Mouse (Mus musculus): Measurements from ENCODE around the gene Mymx.

Mymx gene

GRCm38 (mm10) chr17:45601877-45602304 lies at the start of gene Mymx:
Gene Mymx (minus strand): TSS chr17:45602102.
- Histone ChIP-seq H3K36me3 (ENCODE audit: insufficient read depth, low read length) (peaks cover 24% of the 10 kb centered on the region), H3K4me3 (replicated peaks; ENCODE audit: low read length) (peak within 1 kb of the TSS; percentile 93), H3K4me1 (replicated peaks; ENCODE audit: low read depth, low read length) (peaks cover 83% of the 10 kb centered on the region), H3K9me3 (ENCODE audit: low read length) (no peaks in the 10 kb centered on the region), H3K27me3 (ENCODE audit: insufficient read depth, low read length) (no peaks in the 10 kb centered on the region)
- TF ChIP-seq CTCF (conservative IDR thresholded peaks at IDR 0.05; ENCODE audit: low read length) = no peak
- TF ChIP-seq POU5F1 (IDR thresholded peaks at IDR 0.05; ENCODE audit: borderline replicate concordance, low read length) = no peak
- no peak for TF ChIP-seq NANOG (IDR thresholded peaks at IDR 0.05; ENCODE audit: borderline replicate concordance, low read length)

GRCm38 (mm10) chr17:45644185-45644584 lies 42.3 kb upstream of the Mymx start:
- Histone ChIP-seq H3K9me3 (ENCODE audit: low read length) (peaks cover 2% of the 10 kb centered on the region; the same call in 1 of the 2 replicates), H3K4me3 (replicated peaks; ENCODE audit: low read length) (no peak overlapping the region), H3K4me1 (replicated peaks; ENCODE audit: low read depth, low read length) (peaks cover 16% of the 10 kb centered on the region), H3K36me3 (ENCODE audit: insufficient read depth, low read length) (no peaks in the 10 kb centered on the region), H3K27me3 (ENCODE audit: insufficient read depth, low read length) (no peaks in the 10 kb centered on the region)
- TF ChIP-seq NANOG (IDR thresholded peaks at IDR 0.05; ENCODE audit: borderline replicate concordance, low read length) (no peak), CTCF (conservative IDR thresholded peaks at IDR 0.05; ENCODE audit: low read length) (peak; percentile 35)

- Histone ChIP-seq H3K4me1 (replicated peaks; ENCODE audit: low read depth, low read length) (peaks cover 23% of the 10 kb centered on the region), H3K36me3 (ENCODE audit: insufficient read depth, low read length) (no peaks in the 10 kb centered on the region), H3K9me3 (ENCODE audit: low read length) (peaks cover 2% of the 10 kb centered on the region; the same call in 1 of the 2 replicates), H3K27me3 (ENCODE audit: insufficient read depth, low read length) (0 out of 2 replicates have a peak, but pooled peaks cover 3% of the 10 kb centered on the region), H3K4me3 (replicated peaks; ENCODE audit: low read length) (peak overlapping the region; percentile 69)
- peak; percentile 77 for TF ChIP-seq CTCF (conservative IDR thresholded peaks at IDR 0.05; ENCODE audit: low read length)
- TF ChIP-seq NANOG (IDR thresholded peaks at IDR 0.05; ENCODE audit: borderline replicate concordance, low read length) = no peak
- no peak for TF ChIP-seq POU5F1 (IDR thresholded peaks at IDR 0.05; ENCODE audit: borderline replicate concordance, low read length)
These were observed 40.8 kb upstream of the Mymx start for GRCm38 (mm10) chr17:45642701-45643100.

- Histone ChIP-seq H3K4me3 (replicated peaks; ENCODE audit: low read length) (peak overlapping the region; percentile 69; the same call in 1 of the 2 replicates), H3K9me3 (ENCODE audit: low read length) (peaks cover 2% of the 10 kb centered on the region; the same call in 1 of the 2 replicates), H3K27me3 (ENCODE audit: insufficient read depth, low read length) (0 out of 2 replicates have a peak, but pooled peaks cover 3% of the 10 kb centered on the region), H3K4me1 (replicated peaks; ENCODE audit: low read depth, low read length) (peaks cover 23% of the 10 kb centered on the region), H3K36me3 (ENCODE audit: insufficient read depth, low read length) (no peaks in the 10 kb centered on the region)
- TF ChIP-seq POU5F1 (IDR thresholded peaks at IDR 0.05; ENCODE audit: borderline replicate concordance, low read length) (no peak), NANOG (IDR thresholded peaks at IDR 0.05; ENCODE audit: borderline replicate concordance, low read length) (no peak), CTCF (conservative IDR thresholded peaks at IDR 0.05; ENCODE audit: low read length) (no peak)
These were observed 40.1 kb upstream of the Mymx start for GRCm38 (mm10) chr17:45641981-45642380.

- peaks cover 50% of the 10 kb centered on the region for H3K4me1 ChIP-seq (replicated peaks; ENCODE audit: low read depth, low read length)
- H3K36me3 ChIP-seq (ENCODE audit: insufficient read depth, low read length) = no peaks in the 10 kb centered on the region
- H3K9me3 ChIP-seq (ENCODE audit: low read length) = no peaks in the 10 kb centered on the region
- 0 out of 2 replicates have a peak, but pooled peaks cover 3% of the 10 kb centered on the region for H3K27me3 ChIP-seq (ENCODE audit: insufficient read depth, low read length)
- H3K4me3 ChIP-seq (replicated peaks; ENCODE audit: low read length) = no peak overlapping the region
- TF ChIP-seq NANOG (IDR thresholded peaks at IDR 0.05; ENCODE audit: borderline replicate concordance, low read length) (no peak), POU5F1 (IDR thresholded peaks at IDR 0.05; ENCODE audit: borderline replicate concordance, low read length) (no peak), CTCF (conservative IDR thresholded peaks at IDR 0.05; ENCODE audit: low read length) (no peak)
These were observed 36.8 kb upstream of the Mymx start for GRCm38 (mm10) chr17:45638596-45639295.

- Histone ChIP-seq H3K4me3 (replicated peaks; ENCODE audit: low read length) (no peak overlapping the region), H3K4me1 (replicated peaks; ENCODE audit: low read depth, low read length) (peaks cover 79% of the 10 kb centered on the region), H3K36me3 (ENCODE audit: insufficient read depth, low read length) (no peaks in the 10 kb centered on the region), H3K9me3 (ENCODE audit: low read length) (no peaks in the 10 kb centered on the region), H3K27me3 (ENCODE audit: insufficient read depth, low read length) (0 out of 2 replicates have a peak, but pooled peaks cover 3% of the 10 kb centered on the region)
- TF ChIP-seq NANOG (IDR thresholded peaks at IDR 0.05; ENCODE audit: borderline replicate concordance, low read length) = no peak
- no peak for TF ChIP-seq POU5F1 (IDR thresholded peaks at IDR 0.05; ENCODE audit: borderline replicate concordance, low read length)
- no peak for TF ChIP-seq CTCF (conservative IDR thresholded peaks at IDR 0.05; ENCODE audit: low read length)
These were observed 32.1 kb upstream of the Mymx start for GRCm38 (mm10) chr17:45634033-45634432.

- Histone ChIP-seq H3K27me3 (ENCODE audit: insufficient read depth, low read length) (no peaks in the 10 kb centered on the region), H3K9me3 (ENCODE audit: low read length) (no peaks in the 10 kb centered on the region), H3K4me1 (replicated peaks; ENCODE audit: low read depth, low read length) (peaks cover 95% of the 10 kb centered on the region), H3K36me3 (ENCODE audit: insufficient read depth, low read length) (no peaks in the 10 kb centered on the region), H3K4me3 (replicated peaks; ENCODE audit: low read length) (no peak overlapping the region)
- no peak for TF ChIP-seq CTCF (conservative IDR thresholded peaks at IDR 0.05; ENCODE audit: low read length)
- no peak for TF ChIP-seq POU5F1 (IDR thresholded peaks at IDR 0.05; ENCODE audit: borderline replicate concordance, low read length)
- TF ChIP-seq NANOG (IDR thresholded peaks at IDR 0.05; ENCODE audit: borderline replicate concordance, low read length) = no peak
These were observed 30.0 kb upstream of the Mymx start for GRCm38 (mm10) chr17:45631940-45632339.

GRCm38 (mm10) chr17:45630992-45631391 lies 29.1 kb upstream of the Mymx start:
- no peaks in the 10 kb centered on the region for H3K9me3 ChIP-seq (ENCODE audit: low read length)
- no peaks in the 10 kb centered on the region for H3K36me3 ChIP-seq (ENCODE audit: insufficient read depth, low read length)
- no peaks in the 10 kb centered on the region for H3K27me3 ChIP-seq (ENCODE audit: insufficient read depth, low read length)
- no peak for TF ChIP-seq POU5F1 (IDR thresholded peaks at IDR 0.05; ENCODE audit: borderline replicate concordance, low read length)
- no peak for TF ChIP-seq CTCF (conservative IDR thresholded peaks at IDR 0.05; ENCODE audit: low read length)
- TF ChIP-seq NANOG (IDR thresholded peaks at IDR 0.05; ENCODE audit: borderline replicate concordance, low read length) = no peak
- peaks cover 95% of the 10 kb centered on the region for H3K4me1 ChIP-seq (replicated peaks; ENCODE audit: low read depth, low read length)
- H3K4me3 ChIP-seq (replicated peaks; ENCODE audit: low read length) = peak overlapping the region; percentile 65
